Mouse (Mus musculus) central nervous system, embryonic 11.5 days (tissue): ENCODE results near the gene Psmd13. TPM values are rescaled to one million over a fixed set of nuclear protein-coding genes. Genes with fewer than 3 reads are reported as not detected.

Experiments used
- polyA plus RNA-seq: library from polyadenylated mRNA; depleted of rRNA; stranded (reverse); fragments of >200 nt; gene quantifications from 2 replicates; pipeline ENCODE4 v1.2.3, GENCODE M21; 2012; rRNA removed

Gene Psmd13
- 167 and 206 TPM in 2 replicates for polyA plus RNA-seq

DNA sequence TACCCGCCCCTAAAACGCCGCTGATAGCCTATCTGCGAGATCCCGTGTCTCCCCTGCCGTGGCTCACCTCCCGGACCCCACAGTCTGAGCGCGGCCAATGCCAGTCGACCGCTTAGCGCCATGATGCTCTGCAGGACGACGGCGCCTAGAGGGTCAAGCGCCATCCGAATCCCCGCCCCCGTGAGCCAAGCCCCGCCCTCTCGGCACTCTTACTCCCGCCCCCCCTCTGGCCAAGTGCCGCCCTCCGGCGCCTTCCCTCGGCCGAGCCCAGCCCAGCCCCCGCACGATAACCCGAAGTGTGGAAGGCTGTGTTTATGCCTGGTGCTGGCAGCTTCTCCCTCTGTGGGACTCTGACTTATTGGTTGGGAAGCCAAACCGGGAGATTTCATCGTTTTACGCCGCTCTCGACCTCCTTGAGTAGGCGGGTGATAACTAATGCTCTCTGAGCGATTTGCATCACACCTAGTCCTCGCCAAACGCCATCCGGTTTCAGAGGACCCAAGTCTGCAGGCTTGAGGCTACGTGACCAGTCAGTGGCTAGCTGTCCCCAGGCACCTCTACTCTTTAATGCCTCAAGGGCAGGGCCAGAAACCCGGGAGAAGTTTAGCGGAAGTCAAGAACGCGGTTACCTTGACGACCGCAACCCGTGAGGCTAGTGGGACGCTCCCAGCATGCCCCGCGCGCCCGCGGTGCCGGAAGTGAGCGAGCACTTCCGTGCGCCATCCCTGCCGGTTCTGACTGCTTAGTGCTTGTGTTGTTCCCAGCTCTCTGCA, at the start of gene Psmd13, which contains the start of gene Sirt3:
Gene Psmd13, plus strand, starts transcription at position 273 of the 773 bp plus-strand sequence.
Gene Sirt3, minus strand, starts transcription at position 614 of the 773 bp plus-strand sequence.

DNA sequence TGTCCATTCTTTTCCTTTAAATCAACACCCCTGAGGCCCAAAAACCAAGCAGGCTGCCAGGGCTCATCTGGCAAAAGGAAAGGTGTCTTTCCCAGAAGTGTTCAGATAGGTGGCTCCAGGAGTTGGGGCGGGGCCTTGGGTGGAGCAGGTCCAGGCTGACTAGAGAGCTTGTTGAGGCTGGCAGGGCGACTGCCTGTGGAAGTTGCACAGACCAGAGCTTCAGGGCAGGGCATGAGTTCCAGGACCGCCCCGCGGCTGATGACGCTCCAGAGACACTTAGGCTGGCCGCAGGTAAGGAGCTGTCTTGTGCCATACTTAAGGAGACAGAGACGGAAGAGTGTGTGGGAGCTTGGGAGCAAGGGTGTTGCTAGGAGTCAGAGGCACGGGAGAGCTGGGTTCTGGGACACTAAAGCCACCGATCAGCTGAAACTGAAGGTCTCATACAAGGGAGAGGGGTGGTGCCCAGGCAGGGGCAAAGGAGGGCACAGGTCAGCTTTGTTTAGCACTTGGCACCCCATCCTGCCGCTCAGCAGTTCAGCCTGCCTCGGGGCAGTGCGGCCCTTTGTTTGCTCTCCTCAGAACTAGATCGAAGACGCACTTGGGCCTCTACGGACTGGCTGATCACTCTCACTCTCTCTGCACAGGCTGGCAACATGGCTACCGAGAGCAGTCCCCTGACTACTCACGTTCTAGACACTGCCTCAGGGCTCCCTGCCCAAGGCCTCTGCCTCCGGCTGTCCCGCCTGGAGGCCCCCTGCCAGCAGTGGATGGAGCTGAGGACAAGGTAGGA, 46.6 kb upstream of the Psmd13 start, which contains the start of gene Urah:
Gene Urah, plus strand, starts transcription at position 51 of the 790 bp plus-strand sequence.

GRCm38 (mm10) chr7:140844905-140845665, 36.7 kb upstream of the Psmd13 start, which contains the start of gene Scgb1c1:
TSS of gene Scgb1c1 (plus strand) at chr7:140845547.

GRCm38 (mm10) chr7:140847755-140848580, 33.8 kb upstream of the Psmd13 start, which contains the start of gene Odf3:
TSS of gene Odf3 (plus strand) at chr7:140847805.

GRCm38 (mm10) chr7:140855860-140856784, 25.6 kb upstream of the Psmd13 start, which contains the start of gene Gm45785:
TSS of gene Gm45785 (minus strand) at chr7:140856331.

DNA sequence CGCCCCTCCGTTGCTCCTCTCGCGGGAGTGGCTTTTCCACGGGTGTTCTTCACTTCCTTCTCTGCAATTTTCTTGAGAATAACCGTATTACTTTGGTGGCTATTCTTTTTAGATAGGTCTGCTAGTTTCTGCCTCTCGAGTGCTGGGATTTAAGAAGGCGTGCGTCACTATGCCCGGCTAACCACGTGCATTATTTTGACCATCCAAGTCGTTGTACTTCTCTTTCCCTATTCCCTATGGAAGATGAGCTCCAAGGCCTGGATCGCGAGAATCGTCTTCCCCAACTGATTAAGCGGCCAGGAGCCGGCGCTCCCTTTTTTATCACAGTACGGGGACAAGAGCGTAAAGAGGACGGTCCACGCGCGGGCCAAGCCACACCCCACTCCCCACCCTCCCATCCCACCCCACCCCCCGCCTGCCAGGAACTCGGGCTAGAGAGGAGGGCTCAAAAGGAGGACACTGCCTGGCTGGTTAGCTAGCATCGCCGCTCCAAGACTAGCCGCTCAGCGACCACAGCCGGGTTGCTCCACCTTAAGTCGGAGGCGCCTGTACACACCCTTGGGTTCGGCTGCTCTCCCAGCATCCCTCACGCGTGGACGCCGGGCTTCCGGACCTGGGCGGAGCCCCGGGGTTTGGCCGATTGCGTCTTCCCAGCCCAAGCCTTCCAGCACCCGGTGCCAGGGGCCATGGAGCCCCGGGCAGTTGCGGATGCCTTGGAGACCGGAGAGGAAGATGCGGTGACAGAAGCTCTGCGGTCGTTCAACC, 24.8 kb upstream of the Psmd13 start, which contains the start of gene Ric8a:
Gene Ric8a, plus strand, starts transcription at position 173 of the 765 bp plus-strand sequence.

GRCm38 (mm10) chr7:140857550-140858505, 23.9 kb upstream of the Psmd13 start, which contains the start of gene Bet1l:
TSS of gene Bet1l (minus strand) at chr7:140857577.

DNA sequence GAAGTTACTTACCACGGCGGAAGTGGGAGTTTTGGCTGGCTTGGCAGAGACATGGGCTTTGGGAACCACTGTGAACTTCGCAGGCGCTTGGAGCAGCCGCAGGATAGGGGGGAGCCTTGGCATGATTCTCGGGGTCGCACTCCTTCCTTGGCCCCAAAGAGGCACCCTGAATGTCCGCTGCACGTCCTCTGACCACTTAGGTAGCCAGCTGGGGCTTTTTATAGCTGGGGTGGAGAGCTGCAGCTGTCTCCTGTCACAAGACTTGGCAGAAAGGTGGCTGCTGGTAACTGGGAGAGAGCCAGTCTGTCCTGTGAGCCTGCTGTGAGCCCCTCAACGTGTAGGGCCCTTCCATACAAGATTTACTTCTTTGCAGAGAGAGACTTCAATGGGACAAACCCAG, 18.5 kb downstream of the Psmd13 start, which contains the start of gene Cox8b:
Gene Cox8b, minus strand, starts transcription at position 227 of the 400 bp plus-strand sequence.

GRCm38 (mm10) chr7:140920418-140921029, 38.8 kb downstream of the Psmd13 start, which contains the start of gene Nlrp6:
TSS of gene Nlrp6 (plus strand) at chr7:140920902.

DNA sequence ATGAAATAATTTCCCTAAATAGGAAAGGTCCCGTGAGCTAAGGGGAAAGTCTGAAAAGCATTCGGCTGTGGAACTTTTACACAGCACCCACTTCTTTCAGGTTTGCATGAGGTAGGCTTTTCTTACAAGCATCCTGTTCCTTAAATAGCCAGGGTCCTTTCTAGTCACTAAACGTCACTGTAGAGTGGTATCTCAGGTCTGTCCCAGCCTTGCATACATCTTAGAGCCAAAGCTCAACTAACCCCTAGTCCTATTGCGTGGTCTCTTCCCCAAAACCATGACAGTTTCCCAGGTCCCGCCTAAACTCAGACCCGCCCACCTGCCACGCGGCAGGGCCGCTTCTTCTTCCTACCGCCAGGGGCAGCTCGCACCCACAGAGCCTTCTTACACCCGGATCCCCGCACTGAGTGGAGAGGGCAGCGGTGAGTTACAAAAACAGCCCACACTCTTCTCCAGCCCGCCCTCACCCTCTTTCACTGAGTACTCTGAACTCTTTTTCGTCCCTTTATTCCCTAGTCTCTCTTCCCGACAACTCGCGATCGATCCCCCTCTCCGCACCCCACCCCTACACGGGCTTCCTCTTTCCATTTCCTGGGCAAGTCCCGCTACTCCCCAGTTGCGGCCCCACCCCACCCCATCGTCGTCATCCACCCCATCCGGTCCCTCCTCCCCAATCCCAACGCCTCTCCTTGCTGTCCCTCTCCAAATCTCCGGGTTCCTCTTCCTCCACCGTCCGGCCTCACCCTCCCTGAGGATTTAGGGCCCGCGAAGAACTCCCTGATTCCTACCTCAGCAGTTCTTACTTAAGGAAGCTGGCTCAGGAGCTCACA, 59.7 kb downstream of the Psmd13 start, which contains the start of gene Pgghg:
Gene Pgghg, plus strand, starts transcription at position 170 of the 830 bp plus-strand sequence.

Other genes starting within 250 kb of the Psmd13 start
- gene Olfr53, start 235.5 kb upstream of the Psmd13 start, polyA plus RNA-seq, result not detected in 2 replicates
- under 0.01 TPM in 2 replicates for gene Olfr539, start 222.0 kb upstream of the Psmd13 start, polyA plus RNA-seq
- gene Olfr45, start 200.0 kb upstream of the Psmd13 start, polyA plus RNA-seq, result not detected in 2 replicates
- not detected in 2 replicates for gene Olfr541, start 184.7 kb upstream of the Psmd13 start, polyA plus RNA-seq
- gene Cyp2e1, start 118.2 kb upstream of the Psmd13 start, polyA plus RNA-seq, result not detected in 2 replicates
- gene Syce1, start 94.1 kb upstream of the Psmd13 start, polyA plus RNA-seq, result 0.12 and 0.24 TPM in 2 replicates
- gene Zfp941, start 59.8 kb upstream of the Psmd13 start, polyA plus RNA-seq, result 2.4 and 4.2 TPM in 2 replicates
- 0.32 and 0.51 TPM in 2 replicates for gene Urah, start 47.0 kb upstream of the Psmd13 start, polyA plus RNA-seq
- gene Scgb1c1, start 36.4 kb upstream of the Psmd13 start, polyA plus RNA-seq, result not detected in 2 replicates
- gene Odf3, start 34.2 kb upstream of the Psmd13 start, polyA plus RNA-seq, result not detected in 2 replicates
- gene Gm45785, start 25.6 kb upstream of the Psmd13 start, polyA plus RNA-seq, result 0.08 and 0.14 TPM in 2 replicates
- 61.0 and 61.6 TPM in 2 replicates for gene Ric8a, start 25.0 kb upstream of the Psmd13 start, polyA plus RNA-seq
- gene Bet1l, start 24.4 kb upstream of the Psmd13 start, polyA plus RNA-seq, result 21.6 and 24.4 TPM in 2 replicates
- gene Sirt3, start 341 bp downstream of the Psmd13 start, polyA plus RNA-seq, result 22.4 and 26.1 TPM in 2 replicates
- 0.50 and 1.3 TPM in 2 replicates for gene Cox8b, start 18.5 kb downstream of the Psmd13 start, polyA plus RNA-seq
- gene Nlrp6, start 38.9 kb downstream of the Psmd13 start, polyA plus RNA-seq, result 0.17 and 0.53 TPM in 2 replicates
- 15.3 and 24.6 TPM in 2 replicates for gene Pgghg, start 59.4 kb downstream of the Psmd13 start, polyA plus RNA-seq
- 0.88 and 2.0 TPM in 2 replicates for gene Ifitm5, start 68.3 kb downstream of the Psmd13 start, polyA plus RNA-seq
- not detected in 2 replicates for gene Gm45717, start 74.0 kb downstream of the Psmd13 start, polyA plus RNA-seq
- 87.0 and 380 TPM in 2 replicates for gene Ifitm2, start 74.0 kb downstream of the Psmd13 start, polyA plus RNA-seq
- 12.4 and 30.5 TPM in 2 replicates for gene Ifitm1, start 85.3 kb downstream of the Psmd13 start, polyA plus RNA-seq
- gene Ifitm3, start 128.8 kb downstream of the Psmd13 start, polyA plus RNA-seq, result 5.5 and 20.2 TPM in 2 replicates
- gene Ifitm6, start 136.0 kb downstream of the Psmd13 start, polyA plus RNA-seq, result 0.35 and 0.38 TPM in 2 replicates
- not detected in 2 replicates for gene Gm17387, start 147.2 kb downstream of the Psmd13 start, polyA plus RNA-seq
- 68.2 and 109 TPM in 2 replicates for gene B4galnt4, start 179.1 kb downstream of the Psmd13 start, polyA plus RNA-seq
- gene Pkp3, start 196.2 kb downstream of the Psmd13 start, polyA plus RNA-seq, result 1.5 and 2.1 TPM in 2 replicates
- 2.3 and 2.7 TPM in 2 replicates for gene Sigirr, start 218.6 kb downstream of the Psmd13 start, polyA plus RNA-seq
- gene Ano9, start 235.8 kb downstream of the Psmd13 start, polyA plus RNA-seq, result 0.52 and 0.88 TPM in 2 replicates
- gene Ptdss2, start 240.4 kb downstream of the Psmd13 start, polyA plus RNA-seq, result 55.5 and 61.6 TPM in 2 replicates